Mouse (Mus musculus) thymus, adult 2 months (tissue): ENCODE results near the gene B3gnt3. TPM values are rescaled to one million over a fixed set of nuclear protein-coding genes. Genes with fewer than 3 reads are reported as not detected.

ENCODE experiments used
- DNase-seq: peaks from one replicate; pipeline ENCODE4 v3.0.0; 2021
- H3K27ac ChIP-seq: fragments of 200-500 bp; 2 replicates; pipeline ENCODE4 v1.5.1; 2012; ENCODE audit warnings: low read length, control low read depth; ENCODE audit not compliant: control insufficient read depth, insufficient read depth
- H3K27me3 ChIP-seq: fragments of 200-500 bp; 2 replicates; pipeline ENCODE4 v1.6.1; 2012; ENCODE audit warnings: mild to moderate bottlenecking, low read length, moderate library complexity, mixed read lengths; ENCODE audit not compliant: control insufficient read depth, insufficient read depth
- H3K36me3 ChIP-seq: fragments of 200-500 bp; 2 replicates; pipeline ENCODE4 v1.6.1; 2012; ENCODE audit warnings: mild to moderate bottlenecking, low read length, moderate library complexity; ENCODE audit not compliant: control insufficient read depth, insufficient read depth
- H3K4me1 ChIP-seq: fragments of 200-500 bp; replicated peaks from 2 replicates; pipeline ENCODE4 v1.6.1; 2012; ENCODE audit warnings: low read length; ENCODE audit not compliant: control insufficient read depth, insufficient read depth
- H3K4me3 ChIP-seq: fragments of 200-500 bp; 2 replicates; pipeline ENCODE4 v1.5.1; 2012; ENCODE audit warnings: mild to moderate bottlenecking, low read length, control low read depth, moderate library complexity; ENCODE audit not compliant: control insufficient read depth, insufficient read depth
- CTCF ChIP-seq: fragments of 200-500 bp; IDR thresholded peaks from 2 replicates; pipeline ENCODE4 v1.5.1; 2012; ENCODE audit warnings: mild to moderate bottlenecking, control low read depth, low read length, moderate library complexity, borderline replicate concordance; ENCODE audit not compliant: control insufficient read depth, poor library complexity, insufficient read depth; ENCODE audit errors: extremely low read depth
- POLR2A ChIP-seq: fragments of 200-500 bp; IDR thresholded peaks from 2 replicates; pipeline ENCODE4 v1.6.1; 2012; ENCODE audit warnings: mild to moderate bottlenecking, low read length, control low read depth, moderate library complexity; ENCODE audit not compliant: control insufficient read depth, poor library complexity, insufficient read depth; ENCODE audit errors: extremely low read depth
- WGBS: fragments of 180-500 bp; shearing (Covaris S2); methylation state at CpG from one replicate; pipeline ENCODE4 v1.1.7; 2018; 5-methylcytosine and 5-hydroxymethylcytosine counted together
- polyA plus RNA-seq: library from polyadenylated mRNA; depleted of rRNA; stranded (reverse); fragments of >200 nt; gene quantifications from 2 replicates; pipeline ENCODE4 v1.2.3, GENCODE M21; 2012

The B3gnt3 gene
- polyA plus RNA-seq, 1 experiment: 6.9 TPM

DNA sequence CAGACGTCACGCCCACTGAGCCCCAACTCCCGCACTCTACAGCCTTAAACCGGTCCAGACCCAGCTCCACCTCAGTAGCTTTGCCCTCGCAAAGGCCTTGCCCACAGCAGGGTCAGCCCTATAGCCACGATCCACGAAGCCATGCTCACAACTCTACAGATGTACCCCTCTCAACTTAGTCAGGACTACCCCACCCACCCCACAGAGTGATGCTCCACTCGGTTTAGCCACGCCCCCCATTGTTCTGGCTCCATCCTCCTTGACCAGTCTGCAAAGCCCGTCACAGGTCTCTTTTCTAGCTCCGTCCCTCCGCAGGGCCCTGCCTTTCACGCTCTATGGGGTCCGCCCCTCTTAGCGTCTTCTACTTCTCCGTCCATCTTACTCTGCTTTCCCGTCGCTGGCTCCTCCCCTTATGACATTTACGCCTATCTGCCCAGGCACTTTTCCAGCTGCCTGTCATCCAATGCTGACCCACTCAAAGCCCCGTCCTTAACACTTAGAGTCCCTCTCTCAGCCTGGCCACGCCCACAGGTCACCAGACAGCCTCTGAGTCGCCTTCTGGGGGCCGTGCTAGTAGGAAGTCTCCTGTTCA is 15.3 kb downstream of the B3gnt3 start:
- no peak for TF ChIP-seq CTCF
- no peak for TF ChIP-seq POLR2A
- Histone ChIP-seq H3K27ac (no peak overlapping the region), H3K27me3 (no peaks in the 10 kb centered on the region; the same call in 1 of the 2 replicates), H3K4me1 (no peaks in the 10 kb centered on the region), H3K36me3 (no peaks in the 10 kb centered on the region), H3K4me3 (no peak overlapping the region)
- DNase-seq: no peak
- WGBS: 96% methylated on average over 23 of the region's 23 CpGs

DNA sequence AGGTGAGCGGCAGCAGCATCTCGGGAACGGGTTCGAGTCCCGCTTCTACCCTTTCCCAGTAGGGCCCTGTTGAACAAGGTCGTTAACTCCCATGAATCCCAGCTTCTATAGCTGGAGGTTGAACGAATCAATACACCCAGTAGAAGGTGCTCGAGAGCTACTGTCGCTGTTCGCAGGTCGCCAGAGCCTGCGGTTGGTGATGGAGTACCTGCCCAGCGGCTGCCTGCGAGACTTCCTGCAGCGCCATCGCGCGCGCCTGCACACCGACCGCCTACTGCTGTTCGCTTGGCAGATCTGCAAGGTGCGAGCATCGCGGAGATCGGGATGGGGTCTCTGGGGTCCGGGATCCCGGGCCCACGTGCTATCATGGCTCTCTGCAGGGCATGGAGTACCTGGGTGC is 16.0 kb downstream of the B3gnt3 start:
- Histone ChIP-seq H3K27me3 (no peaks in the 10 kb centered on the region), H3K27ac (no peak overlapping the region), H3K4me3 (no peak overlapping the region), H3K36me3 (no peaks in the 10 kb centered on the region), H3K4me1 (no peaks in the 10 kb centered on the region)
- WGBS: 93% methylated on average over 29 of the region's 29 CpGs
- DNase-seq: no peak
- TF ChIP-seq CTCF: no peak
- TF ChIP-seq POLR2A: no peak

- H3K27me3 ChIP-seq: no peaks in the 10 kb centered on the region
- no peak overlapping the region for H3K27ac ChIP-seq
- WGBS: 90% methylated on average over 10 of the region's 10 CpGs
- H3K36me3 ChIP-seq: no peaks in the 10 kb centered on the region
- H3K4me3 ChIP-seq: no peak overlapping the region
- H3K4me1 ChIP-seq: no peaks in the 10 kb centered on the region
- no peak for DNase-seq
- TF ChIP-seq CTCF (no peak), POLR2A (no peak)
Observed at GRCm38 (mm10) chr8:71684701-71685100, 16.9 kb downstream of the B3gnt3 start.

DNA sequence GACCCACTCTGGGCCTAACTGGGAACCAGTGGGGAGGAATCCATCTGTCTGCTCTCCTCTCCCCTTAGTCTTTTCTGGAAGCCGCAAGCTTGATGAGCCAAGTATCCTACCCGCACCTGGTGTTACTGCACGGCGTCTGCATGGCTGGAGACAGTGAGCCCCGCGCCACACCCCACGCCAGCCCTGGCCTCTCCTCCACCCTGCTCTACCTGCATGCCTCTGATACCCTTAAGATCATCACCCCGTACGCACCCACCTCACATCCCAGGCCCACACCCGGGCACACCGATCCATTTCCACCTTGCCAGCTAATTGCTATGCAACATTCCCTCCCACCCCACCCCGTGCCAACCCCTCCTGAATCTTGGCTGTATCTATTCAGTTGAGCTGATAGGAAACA is 18.8 kb downstream of the B3gnt3 start:
- 96% methylated on average over 12 of the region's 12 CpGs for WGBS

GRCm38 (mm10) chr8:71681369-71681915 is 20.1 kb downstream of the B3gnt3 start:
- WGBS: 91% methylated on average over 18 of the region's 18 CpGs
- H3K36me3 ChIP-seq: no peaks in the 10 kb centered on the region
- H3K27me3 ChIP-seq: no peaks in the 10 kb centered on the region
- peaks cover 13% of the 10 kb centered on the region for H3K4me1 ChIP-seq
- no peak for DNase-seq
- no peak overlapping the region for H3K4me3 ChIP-seq
- no peak for TF ChIP-seq POLR2A
- no peak overlapping the region for H3K27ac ChIP-seq

More for the DNA sequence above, 18.8 kb downstream of the B3gnt3 start:
- H3K27me3 ChIP-seq: no peaks in the 10 kb centered on the region
- no peaks in the 10 kb centered on the region for H3K36me3 ChIP-seq
- no peak overlapping the region for H3K4me3 ChIP-seq
- no peak overlapping the region for H3K27ac ChIP-seq
- no peak for TF ChIP-seq CTCF
- no peak for TF ChIP-seq POLR2A
- peaks cover 4% of the 10 kb centered on the region; the same call in 1 of the 2 replicates for H3K4me1 ChIP-seq
- no peak for DNase-seq

- H3K36me3 ChIP-seq: no peaks in the 10 kb centered on the region
Observed at GRCm38 (mm10) chr8:71680471-71680870, 21.1 kb downstream of the B3gnt3 start.

More at GRCm38 (mm10) chr8:71680471-71680870, 21.1 kb downstream of the B3gnt3 start:
- Histone ChIP-seq H3K4me3 (no peak overlapping the region), H3K27me3 (no peaks in the 10 kb centered on the region), H3K27ac (no peak overlapping the region), H3K4me1 (peaks cover 18% of the 10 kb centered on the region)
- no peak for DNase-seq
- WGBS: 96% methylated on average over 21 of the region's 21 CpGs
- TF ChIP-seq CTCF (no peak), POLR2A (no peak)
